Mouse (Mus musculus): ENCODE measurements around the gene Dido1. TPM values are rescaled to one million over a fixed set of nuclear protein-coding genes. Genes with fewer than 3 reads are reported as not detected.

The Dido1 gene
- total and polyA plus RNA-seq, 3 experiments = 17.8 to 35.1 (median 30.1) TPM

DNA sequence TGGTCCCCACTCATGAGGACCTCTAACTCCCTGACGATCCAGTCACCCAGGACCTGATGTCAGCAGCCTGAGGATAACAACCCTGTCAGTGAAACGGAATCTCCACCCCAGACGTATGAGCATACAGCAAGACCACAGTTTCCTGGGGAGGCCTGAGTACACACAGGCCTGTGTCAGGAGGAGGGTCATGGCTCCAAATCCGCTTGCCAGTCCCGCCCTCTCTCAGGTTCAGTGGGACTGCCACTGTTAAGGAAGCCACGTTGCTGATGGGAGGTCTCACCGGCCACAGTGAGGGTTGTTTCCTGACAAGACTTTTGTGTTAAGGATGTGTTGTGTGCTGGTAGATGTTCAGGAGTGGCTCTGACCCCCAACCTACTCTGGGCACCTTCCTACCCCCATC lies 31.6 kb upstream of the Dido1 start:
- no peaks in the 10 kb centered on the region for H3K27me3 ChIP-seq (ENCODE audit: control insufficient read depth in 1 of 2, insufficient read depth in 2 of 2, low read length in 2 of 2)
- H3K9ac ChIP-seq (ENCODE audit: control insufficient read depth, low read depth, low read length, poor library complexity, severe bottlenecking) = no peak overlapping the region
- H3K4me1 ChIP-seq (ENCODE audit: control insufficient read depth in 1 of 2, insufficient read depth in 2 of 2, low read length in 2 of 2) = no peaks in the 10 kb centered on the region
- H3K9me3 ChIP-seq (replicated peaks; ENCODE audit: insufficient read depth, low read length) = no peaks in the 10 kb centered on the region
- H3K36me3 ChIP-seq (ENCODE audit: control insufficient read depth in 1 of 2, insufficient read depth in 2 of 2, low read length in 2 of 2) = no peaks in the 10 kb centered on the region
- no peak overlapping the region for H3K27ac ChIP-seq (ENCODE audit: control insufficient read depth, low read depth, low read length)
- TF ChIP-seq MEF2A (IDR thresholded peaks at IDR 0.05; ENCODE audit: extremely low read depth, insufficient replicate concordance, low read depth, low read length, poor library complexity, severe bottlenecking) = no peak
- TF ChIP-seq TBP (IDR thresholded peaks at IDR 0.05; ENCODE audit: low read depth, low read length) = no peak
- no peak for TF ChIP-seq SMC3 (IDR thresholded peaks at IDR 0.05; ENCODE audit: low read depth, low read length)
- TF ChIP-seq POLR2A (IDR thresholded peaks at IDR 0.05; ENCODE audit: control insufficient read depth in 1 of 2, insufficient read depth in 1 of 2, low read depth in 1 of 2, low read length in 2 of 2, poor library complexity in 1 of 2) = no peak
- DNase-seq (ENCODE audit: low read depth, low spot score) = no peak
- no peak overlapping the region for H3K4me3 ChIP-seq (ENCODE audit: control insufficient read depth in 1 of 2, insufficient read depth in 1 of 2, low read depth in 2 of 2, low read length in 2 of 2)
- no peaks in the 10 kb centered on the region for H3K79me2 ChIP-seq (ENCODE audit: control insufficient read depth, insufficient read depth, low read length, poor library complexity)

DNA sequence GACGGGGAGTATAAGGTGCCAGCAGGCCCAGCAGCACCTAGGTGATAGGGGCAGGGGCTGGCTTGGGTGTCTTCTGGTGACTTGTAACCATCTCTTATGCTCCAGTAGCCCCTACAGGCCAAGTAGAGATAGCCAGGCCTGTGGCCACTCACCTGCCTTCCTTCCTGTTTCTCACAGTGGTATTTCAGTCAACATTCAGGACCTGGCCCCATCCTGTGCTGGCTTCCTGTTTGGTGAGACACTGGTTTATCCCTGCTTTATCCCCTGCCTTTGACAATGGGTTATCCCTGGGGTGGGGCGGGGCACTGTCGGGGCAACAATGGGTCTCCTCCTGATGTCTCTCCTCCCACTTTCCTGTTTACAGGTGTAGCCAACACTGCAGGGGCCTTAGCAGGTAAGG lies 30.6 kb upstream of the Dido1 start:
- Histone ChIP-seq H3K9me3 (replicated peaks; ENCODE audit: insufficient read depth, low read length) (no peaks in the 10 kb centered on the region), H3K27ac (ENCODE audit: control insufficient read depth, low read depth, low read length) (no peak overlapping the region), H3K4me1 (ENCODE audit: control insufficient read depth in 1 of 2, insufficient read depth in 2 of 2, low read length in 2 of 2) (no peaks in the 10 kb centered on the region), H3K9ac (ENCODE audit: control insufficient read depth, low read depth, low read length, poor library complexity, severe bottlenecking) (no peak overlapping the region), H3K27me3 (ENCODE audit: control insufficient read depth in 1 of 2, insufficient read depth in 2 of 2, low read length in 2 of 2) (no peaks in the 10 kb centered on the region), H3K36me3 (ENCODE audit: control insufficient read depth in 1 of 2, insufficient read depth in 2 of 2, low read length in 2 of 2) (no peaks in the 10 kb centered on the region), H3K79me2 (ENCODE audit: control insufficient read depth, insufficient read depth, low read length, poor library complexity) (no peaks in the 10 kb centered on the region), H3K4me3 (ENCODE audit: control insufficient read depth in 1 of 2, insufficient read depth in 1 of 2, low read depth in 2 of 2, low read length in 2 of 2) (no peak overlapping the region)
- no peak for DNase-seq (ENCODE audit: low read depth, low spot score)
- TF ChIP-seq USF1 (IDR thresholded peaks at IDR 0.05; ENCODE audit: low read depth, low read length) (no peak), MXI1 (IDR thresholded peaks at IDR 0.05; ENCODE audit: low read depth, low read length) (no peak), TCF12 (IDR thresholded peaks at IDR 0.05; ENCODE audit: low read depth, low read length) (no peak), E2F4 (IDR thresholded peaks at IDR 0.05; ENCODE audit: borderline replicate concordance, low read depth, low read length) (no peak), MAZ (IDR thresholded peaks at IDR 0.05; ENCODE audit: low read depth, low read length) (no peak), MAFK (IDR thresholded peaks at IDR 0.05; ENCODE audit: borderline replicate concordance, low read depth, low read length) (no peak), HCFC1 (IDR thresholded peaks at IDR 0.05; ENCODE audit: low read depth, low read length) (no peak), POLR2AphosphoS5 (IDR thresholded peaks at IDR 0.05; ENCODE audit: borderline replicate concordance, low read depth, low read length) (no peak), CHD1 (IDR thresholded peaks at IDR 0.05; ENCODE audit: low read depth, low read length) (no peak)

DNA sequence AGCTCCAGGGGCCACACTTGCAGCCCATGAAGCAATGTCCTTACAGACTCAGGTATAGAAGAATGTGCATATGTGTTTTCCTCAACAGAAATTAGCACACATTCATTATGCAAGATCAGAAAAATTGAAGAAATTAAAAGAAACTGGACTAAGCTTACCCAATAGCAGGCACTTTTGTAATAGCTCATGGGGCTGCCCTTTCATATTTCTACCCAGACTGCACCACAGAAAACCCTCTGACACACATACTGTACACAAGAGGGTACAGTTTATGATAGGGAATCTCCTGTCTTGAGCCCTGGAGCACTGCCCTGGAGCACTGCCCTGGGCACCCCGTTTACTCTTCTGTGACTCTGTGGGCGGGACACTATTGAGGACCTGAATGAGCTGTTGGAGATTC lies 28.2 kb upstream of the Dido1 start:
- H3K36me3 ChIP-seq (ENCODE audit: control insufficient read depth in 1 of 2, insufficient read depth in 2 of 2, low read length in 2 of 2) = no peaks in the 10 kb centered on the region
- H3K27me3 ChIP-seq (ENCODE audit: control insufficient read depth in 1 of 2, insufficient read depth in 2 of 2, low read length in 2 of 2) = no peaks in the 10 kb centered on the region
- H3K9me3 ChIP-seq (replicated peaks; ENCODE audit: insufficient read depth, low read length) = no peaks in the 10 kb centered on the region
- H3K27ac ChIP-seq (ENCODE audit: control insufficient read depth, low read depth, low read length) = no peak overlapping the region
- H3K79me2 ChIP-seq (ENCODE audit: control insufficient read depth, insufficient read depth, low read length, poor library complexity) = no peaks in the 10 kb centered on the region
- no peak for DNase-seq (ENCODE audit: low read depth, low spot score)
- H3K9ac ChIP-seq (ENCODE audit: control insufficient read depth, low read depth, low read length, poor library complexity, severe bottlenecking) = no peak overlapping the region
- no peaks in the 10 kb centered on the region; a peak in 1 of 4 replicates for H3K4me1 ChIP-seq (ENCODE audit: control insufficient read depth in 1 of 2, insufficient read depth in 2 of 2, low read length in 2 of 2)
- H3K4me3 ChIP-seq (ENCODE audit: control insufficient read depth in 1 of 2, insufficient read depth in 1 of 2, low read depth in 2 of 2, low read length in 2 of 2) = no peak overlapping the region
- TF ChIP-seq CTCF (IDR thresholded peaks at IDR 0.05 in 2 of 3, conservative IDR thresholded peaks at IDR 0.05 in 1 of 3; ENCODE audit: control insufficient read depth in 1 of 3, insufficient read depth in 1 of 3, low read depth in 2 of 3, low read length in 3 of 3, poor library complexity in 1 of 3, severe bottlenecking in 1 of 3) (no peak), RCOR1 (IDR thresholded peaks at IDR 0.05; ENCODE audit: low read depth, low read length) (no peak), MAX (IDR thresholded peaks at IDR 0.05; ENCODE audit: low read length) (no peak), USF2 (IDR thresholded peaks at IDR 0.05; ENCODE audit: borderline replicate concordance in 1 of 2, insufficient read depth in 1 of 2, low read depth in 1 of 2, low read length in 2 of 2) (no peak), ZNF384 (IDR thresholded peaks at IDR 0.05; ENCODE audit: low read depth, low read length) (no peak), ZMIZ1 (IDR thresholded peaks at IDR 0.05; ENCODE audit: low read depth, low read length) (no peak), USF1 (IDR thresholded peaks at IDR 0.05; ENCODE audit: low read depth, low read length) (no peak), SMC3 (IDR thresholded peaks at IDR 0.05; ENCODE audit: low read depth, low read length) (no peak)
